Mouse (Mus musculus): ENCODE data around the gene Fggy. TPM values are rescaled to one million over a fixed set of nuclear protein-coding genes. Genes with fewer than 3 reads are reported as not detected.

The Fggy gene
- polyA plus RNA-seq, 1 experiment: 19.0 TPM

DNA sequence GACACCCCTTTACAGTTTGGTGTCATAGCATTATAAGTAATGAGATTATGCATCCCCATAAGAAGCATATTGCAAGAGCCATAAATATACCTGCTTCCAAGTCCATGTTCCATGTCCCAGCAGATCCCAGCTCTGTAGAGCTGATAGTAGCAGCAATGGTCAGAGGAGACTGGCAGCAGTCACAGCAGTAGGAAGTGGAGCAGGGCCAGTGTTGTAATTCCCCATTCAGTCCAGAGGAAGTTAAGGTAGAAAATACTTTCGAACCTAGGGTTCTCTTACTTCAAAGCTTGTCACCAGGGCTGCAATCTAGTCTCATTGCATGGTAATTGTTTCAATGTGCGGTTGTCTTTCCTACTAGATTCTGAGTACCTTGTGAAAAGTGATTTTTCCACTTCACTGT lies 112.0 kb downstream of the Fggy start:
- peaks cover 28% of the 10 kb centered on the region for H3K4me1 ChIP-seq (ENCODE audit: control insufficient read depth, insufficient read depth, low read length)
- no peak overlapping the region for H3K4me3 ChIP-seq (ENCODE audit: insufficient read depth, low read length)
- no peak for TF ChIP-seq CTCF (IDR thresholded peaks at IDR 0.05; ENCODE audit: low read depth, low read length)
- TF ChIP-seq POLR2A (IDR thresholded peaks at IDR 0.05; ENCODE audit: borderline replicate concordance, low read depth, low read length): no peak
- H3K27ac ChIP-seq (ENCODE audit: insufficient read depth, low read depth, low read length): no peak overlapping the region

DNA sequence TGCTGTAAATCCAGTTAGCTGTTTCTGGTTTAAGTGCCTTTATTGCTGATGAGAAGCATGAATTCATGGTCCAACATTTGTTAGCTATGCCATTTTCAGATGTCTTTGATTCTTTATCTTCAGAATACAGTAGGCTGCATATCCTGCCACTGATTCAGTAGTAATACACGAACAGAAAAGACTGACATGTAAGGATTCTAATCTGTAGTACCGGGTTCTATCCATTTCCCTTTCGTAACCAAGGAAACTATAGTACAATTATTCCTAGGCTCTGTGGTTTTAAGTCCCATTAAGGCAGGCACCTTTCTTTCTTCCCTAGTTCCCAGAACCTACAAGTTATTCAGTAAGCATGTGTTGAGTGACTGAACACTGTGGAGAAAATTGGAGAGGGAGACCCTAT lies 113.3 kb downstream of the Fggy start:
- H3K4me1 ChIP-seq (ENCODE audit: control insufficient read depth, insufficient read depth, low read length): peaks cover 27% of the 10 kb centered on the region
- H3K4me3 ChIP-seq (ENCODE audit: insufficient read depth, low read length): no peak overlapping the region
- H3K27ac ChIP-seq (ENCODE audit: insufficient read depth, low read depth, low read length): no peak overlapping the region
- TF ChIP-seq POLR2A (IDR thresholded peaks at IDR 0.05; ENCODE audit: borderline replicate concordance, low read depth, low read length) (no peak), CTCF (IDR thresholded peaks at IDR 0.05; ENCODE audit: low read depth, low read length) (no peak)

DNA sequence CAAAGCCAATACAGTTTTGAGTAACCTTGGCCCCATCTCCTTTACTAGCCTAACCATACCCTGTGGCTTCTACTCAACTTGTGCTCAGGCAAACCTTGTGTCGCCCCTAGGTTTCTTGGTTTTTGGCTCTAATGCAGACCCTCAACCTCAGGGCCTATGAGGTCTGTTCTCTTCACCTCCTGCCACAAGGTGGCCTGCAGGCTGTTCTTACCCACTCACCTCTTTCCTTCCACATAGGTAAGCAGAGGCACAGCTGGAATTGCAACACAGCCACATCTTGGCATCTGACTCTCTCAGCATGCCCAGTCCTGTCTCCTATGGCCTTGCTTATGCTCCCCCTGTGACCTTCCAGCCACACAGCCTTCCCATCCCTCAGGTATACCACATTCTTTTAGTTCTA lies 114.7 kb downstream of the Fggy start:
- TF ChIP-seq POLR2A (IDR thresholded peaks at IDR 0.05; ENCODE audit: borderline replicate concordance, low read depth, low read length): no peak
- TF ChIP-seq CTCF (IDR thresholded peaks at IDR 0.05; ENCODE audit: low read depth, low read length): no peak
- Histone ChIP-seq H3K4me1 (ENCODE audit: control insufficient read depth, insufficient read depth, low read length) (peaks cover 18% of the 10 kb centered on the region), H3K27ac (ENCODE audit: insufficient read depth, low read depth, low read length) (no peak overlapping the region), H3K4me3 (ENCODE audit: insufficient read depth, low read length) (no peak overlapping the region)

- no peak overlapping the region for H3K27ac ChIP-seq (ENCODE audit: insufficient read depth, low read depth, low read length)
- H3K4me1 ChIP-seq (ENCODE audit: control insufficient read depth, insufficient read depth, low read length): no peaks in the 10 kb centered on the region
- TF ChIP-seq POLR2A (IDR thresholded peaks at IDR 0.05; ENCODE audit: borderline replicate concordance, low read depth, low read length) (no peak), CTCF (IDR thresholded peaks at IDR 0.05; ENCODE audit: low read depth, low read length) (no peak)
- no peak overlapping the region for H3K4me3 ChIP-seq (ENCODE audit: insufficient read depth, low read length)
Measured at GRCm38 (mm10) chr4:95676390-95676789, 119.1 kb downstream of the Fggy start.

GRCm38 (mm10) chr4:95680756-95681449 lies 123.6 kb downstream of the Fggy start:
- H3K4me3 ChIP-seq (ENCODE audit: insufficient read depth, low read length): no peak overlapping the region
- TF ChIP-seq POLR2A (IDR thresholded peaks at IDR 0.05; ENCODE audit: borderline replicate concordance, low read depth, low read length) (no peak), CTCF (IDR thresholded peaks at IDR 0.05; ENCODE audit: low read depth, low read length) (no peak)
- no peak overlapping the region for H3K27ac ChIP-seq (ENCODE audit: insufficient read depth, low read depth, low read length)
- H3K4me1 ChIP-seq (ENCODE audit: control insufficient read depth, insufficient read depth, low read length): 0 out of 2 replicates have a peak, but pooled peaks cover 4% of the 10 kb centered on the region

DNA sequence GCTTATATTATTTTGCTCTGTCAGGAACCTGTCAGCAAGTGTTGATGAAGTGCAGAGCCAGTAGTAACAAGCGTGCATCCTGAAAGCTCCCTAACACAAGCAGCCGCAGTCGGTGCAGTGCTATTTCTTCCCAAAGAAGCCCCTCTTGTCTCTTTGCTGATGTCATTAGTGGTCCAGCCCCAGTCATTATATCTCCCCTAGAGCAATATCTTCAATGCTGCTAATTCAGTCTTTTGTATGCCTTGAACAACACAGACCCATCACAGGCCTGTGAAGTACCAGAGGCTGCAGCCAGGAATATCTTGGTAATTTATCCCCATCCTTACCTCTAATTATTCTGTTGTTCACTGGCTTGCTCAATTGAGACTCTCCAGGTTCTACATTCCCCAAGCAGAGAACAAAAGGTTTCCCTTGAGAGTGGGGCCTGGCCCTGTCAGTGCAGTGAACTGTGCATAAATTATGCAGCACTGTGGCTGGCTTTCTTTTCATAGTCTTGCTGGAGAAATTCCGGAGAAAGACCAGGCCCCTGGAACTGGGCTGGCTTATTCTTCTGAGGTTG lies 127.3 kb downstream of the Fggy start:
- H3K4me3 ChIP-seq (ENCODE audit: insufficient read depth, low read length): no peak overlapping the region
- H3K4me1 ChIP-seq (ENCODE audit: control insufficient read depth, insufficient read depth, low read length): peaks cover 9% of the 10 kb centered on the region; the same call in 1 of the 2 replicates
- TF ChIP-seq CTCF (IDR thresholded peaks at IDR 0.05; ENCODE audit: low read depth, low read length): no peak
- TF ChIP-seq POLR2A (IDR thresholded peaks at IDR 0.05; ENCODE audit: borderline replicate concordance, low read depth, low read length): no peak
- no peak overlapping the region for H3K27ac ChIP-seq (ENCODE audit: insufficient read depth, low read depth, low read length)

DNA sequence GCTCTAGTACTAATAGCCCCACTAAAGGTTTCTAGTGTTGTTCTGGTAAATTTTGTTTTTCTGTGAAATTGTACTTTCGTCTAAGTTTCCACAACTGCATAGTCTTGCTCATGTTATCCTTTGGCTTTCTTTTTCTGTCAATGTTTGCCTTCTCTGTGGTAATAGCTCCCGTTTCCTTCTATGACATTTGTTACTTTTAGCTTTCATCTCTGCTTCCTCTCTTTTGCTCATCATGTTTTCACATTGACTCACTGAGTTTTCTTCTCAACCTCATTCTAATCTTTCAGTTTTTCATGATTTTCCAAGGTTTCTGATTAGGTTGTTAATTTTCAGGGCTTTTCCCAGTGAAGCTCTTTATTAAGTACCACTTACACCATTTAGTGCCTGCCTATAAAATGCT lies 129.5 kb downstream of the Fggy start:
- Histone ChIP-seq H3K4me3 (ENCODE audit: insufficient read depth, low read length) (no peak overlapping the region), H3K4me1 (ENCODE audit: control insufficient read depth, insufficient read depth, low read length) (peaks cover 9% of the 10 kb centered on the region; the same call in 1 of the 2 replicates), H3K27ac (ENCODE audit: insufficient read depth, low read depth, low read length) (no peak overlapping the region)
- TF ChIP-seq CTCF (IDR thresholded peaks at IDR 0.05; ENCODE audit: low read depth, low read length) (no peak), POLR2A (IDR thresholded peaks at IDR 0.05; ENCODE audit: borderline replicate concordance, low read depth, low read length) (no peak)

- H3K4me3 ChIP-seq (ENCODE audit: insufficient read depth, low read length): no peak overlapping the region
- TF ChIP-seq CTCF (IDR thresholded peaks at IDR 0.05; ENCODE audit: low read depth, low read length) (no peak), POLR2A (IDR thresholded peaks at IDR 0.05; ENCODE audit: borderline replicate concordance, low read depth, low read length) (no peak)
- peaks cover 9% of the 10 kb centered on the region; the same call in 1 of the 2 replicates for H3K4me1 ChIP-seq (ENCODE audit: control insufficient read depth, insufficient read depth, low read length)
- no peak overlapping the region for H3K27ac ChIP-seq (ENCODE audit: insufficient read depth, low read depth, low read length)
Measured at GRCm38 (mm10) chr4:95687350-95687749, 130.0 kb downstream of the Fggy start.

DNA sequence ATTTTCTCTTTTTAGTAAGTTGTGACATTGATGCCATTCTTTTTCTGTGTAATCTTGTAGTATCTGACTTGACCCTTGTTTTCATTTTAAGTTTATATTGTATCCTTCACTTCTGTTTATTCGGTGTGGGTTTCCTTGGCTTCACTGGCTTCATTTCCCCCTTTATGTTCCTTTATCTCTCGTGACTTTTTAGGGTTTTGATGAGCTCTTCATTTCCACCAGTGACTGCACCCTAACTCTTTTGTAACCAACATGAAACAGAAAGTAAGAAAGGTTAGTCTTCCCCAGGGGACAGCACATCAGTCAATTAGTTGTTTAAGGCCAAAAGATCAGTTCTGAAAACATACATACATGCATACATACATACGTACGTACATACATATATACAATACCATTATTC lies 130.9 kb downstream of the Fggy start:
- no peak overlapping the region for H3K4me3 ChIP-seq (ENCODE audit: insufficient read depth, low read length)
- no peak for TF ChIP-seq CTCF (IDR thresholded peaks at IDR 0.05; ENCODE audit: low read depth, low read length)
- no peak for TF ChIP-seq POLR2A (IDR thresholded peaks at IDR 0.05; ENCODE audit: borderline replicate concordance, low read depth, low read length)
- no peak overlapping the region for H3K27ac ChIP-seq (ENCODE audit: insufficient read depth, low read depth, low read length)
- H3K4me1 ChIP-seq (ENCODE audit: control insufficient read depth, insufficient read depth, low read length): peaks cover 9% of the 10 kb centered on the region; the same call in 1 of the 2 replicates

- TF ChIP-seq POLR2A (IDR thresholded peaks at IDR 0.05; ENCODE audit: borderline replicate concordance, low read depth, low read length): no peak
- no peak for TF ChIP-seq CTCF (IDR thresholded peaks at IDR 0.05; ENCODE audit: low read depth, low read length)
- Histone ChIP-seq H3K4me3 (ENCODE audit: insufficient read depth, low read length) (no peak overlapping the region), H3K27ac (ENCODE audit: insufficient read depth, low read depth, low read length) (no peak overlapping the region), H3K4me1 (ENCODE audit: control insufficient read depth, insufficient read depth, low read length) (no peaks in the 10 kb centered on the region)
Measured at GRCm38 (mm10) chr4:95700366-95700765, 143.1 kb downstream of the Fggy start.
